Mouse (Mus musculus) heart, embryonic 14.5 days (tissue): ENCODE measurements around the gene Vmn1r59. TPM values are rescaled to one million over a fixed set of nuclear protein-coding genes. Genes with fewer than 3 reads are reported as not detected.
"Not testable (repeated sequence)": the region's sequence is repeated elsewhere in the genome, so short reads cannot be mapped to it uniquely, and the experiment has no call there.

ENCODE experiments used
- ATAC-seq: fragments of 200-750 bp; cut with Nextera tagmentation; 2 replicates; pipeline ENCODE4 v1.8.0; 2017; ENCODE audit warnings: low read depth, moderate TSS enrichment; ENCODE audit not compliant: insufficient number of reproducible peaks, insufficient read depth, low FRiP score
- H3K27ac ChIP-seq, 2 experiments: fragments of 200-500 bp in 1 of 2; fragments of 300-500 bp in 1 of 2; sonication (generic) in 1 of 2; replicated peaks in 1 of 2; 2 replicates each; pipeline ENCODE4 v1.5.1; 2012 to 2014; ENCODE audit warnings: low read depth in 2 of 2, low read length in 2 of 2, control low read depth in 1 of 2, mild to moderate bottlenecking in 1 of 2, mixed read lengths in 1 of 2; ENCODE audit not compliant: control insufficient read depth in 1 of 2, insufficient read depth in 1 of 2
- H3K27me3 ChIP-seq: fragments of 300-500 bp; sonication (generic); 2 replicates; pipeline ENCODE4 v1.6.1; 2014; ENCODE audit warnings: mild to moderate bottlenecking, low read length, control low read depth; ENCODE audit not compliant: control insufficient read depth, insufficient read depth
- H3K36me3 ChIP-seq: fragments of 300-500 bp; sonication (generic); 2 replicates; pipeline ENCODE4 v1.6.1; 2014; ENCODE audit warnings: mild to moderate bottlenecking, control low read depth, low read length, mixed read lengths; ENCODE audit not compliant: control insufficient read depth, insufficient read depth
- H3K4me1 ChIP-seq, 2 experiments: fragments of 200-500 bp in 1 of 2; fragments of 300-500 bp in 1 of 2; sonication (generic) in 1 of 2; 2 replicates each; pipeline ENCODE4 v1.6.1; 2012 to 2014; ENCODE audit warnings: low read length in 2 of 2, control low read depth in 1 of 2, mixed read lengths in 1 of 2; ENCODE audit not compliant: control insufficient read depth in 2 of 2, insufficient read depth in 2 of 2
- H3K4me2 ChIP-seq: fragments of 300-500 bp; sonication (generic); 2 replicates; pipeline ENCODE4 v1.6.1; 2014; ENCODE audit warnings: mild to moderate bottlenecking, low read length
- H3K4me3 ChIP-seq, 2 experiments: fragments of 200-500 bp in 1 of 2; fragments of 300-500 bp in 1 of 2; sonication (generic) in 1 of 2; 2 replicates each; pipeline ENCODE4 v1.5.1; 2012 to 2014; ENCODE audit warnings: low read length in 2 of 2, mild to moderate bottlenecking in 2 of 2, control low read depth in 1 of 2, low read depth in 1 of 2, moderate library complexity in 1 of 2; ENCODE audit not compliant: control insufficient read depth in 1 of 2, insufficient read depth in 1 of 2
- H3K9ac ChIP-seq: fragments of 300-500 bp; sonication (generic); 2 replicates; pipeline ENCODE4 v1.6.1; 2014; ENCODE audit warnings: mild to moderate bottlenecking, low read length
- H3K9me3 ChIP-seq: fragments of 300-500 bp; sonication (generic); 2 replicates; pipeline ENCODE4 v1.6.1; 2016; ENCODE audit warnings: low read length, control low read depth; ENCODE audit not compliant: control insufficient read depth
- WGBS: fragments of 180-500 bp; shearing (Covaris S2); extraction: QIAGEN DNeasy Blood & Tissue Kit; methylation state at CpG from one replicate; pipeline ENCODE4 v1.1.7; 2014; 5-methylcytosine and 5-hydroxymethylcytosine counted together
- polyA plus RNA-seq: library from polyadenylated mRNA; unstranded; fragments of >200 nt; fragmentation: Nextera tagmentation; extraction: Ambion mirVana; gene quantifications from 2 replicates; pipeline ENCODE4 v1.2.1, GENCODE M21; 2014

Vmn1r59 gene
- not detected in 2 replicates for polyA plus RNA-seq

- H3K4me1 ChIP-seq, result no peaks in the 10 kb centered on the region
- no peaks in the 10 kb centered on the region for H3K27me3 ChIP-seq
- no peaks in the 10 kb centered on the region for H3K36me3 ChIP-seq
- no peak within 1 kb of the TSS for H3K9ac ChIP-seq
- H3K4me2 ChIP-seq, result no peak within 1 kb of the TSS
- ATAC-seq, result no peak
- H3K27ac ChIP-seq, result no peak within 1 kb of the TSS
- H3K4me3 ChIP-seq, result no peak within 1 kb of the TSS
- peaks cover 20% of the 10 kb centered on the region for H3K9me3 ChIP-seq
Measured at GRCm38 (mm10) chr7:5456674-5457073, at the start of gene Vmn1r59. Vmn1r59 (minus strand) TSS chr7:5456774.

GRCm38 (mm10) chr7:5493856-5494255, 37.3 kb upstream of the Vmn1r59 start, which contains the start of gene Vmn2r28:
Vmn2r28 (minus strand) TSS chr7:5493956.
- not testable (repeated sequence) for ATAC-seq, H3K4me3 ChIP-seq, H3K27ac ChIP-seq, H3K9me3 ChIP-seq, H3K4me1 ChIP-seq, H3K27me3 ChIP-seq, H3K4me2 ChIP-seq, H3K36me3 ChIP-seq, H3K9ac ChIP-seq

GRCm38 (mm10) chr7:5454011-5454410, 2.6 kb downstream of the Vmn1r59 start:
- H3K9ac ChIP-seq, H3K4me2 ChIP-seq, H3K27me3 ChIP-seq, H3K36me3 ChIP-seq, H3K4me3 ChIP-seq, H3K27ac ChIP-seq, ATAC-seq, H3K4me1 ChIP-seq: not testable (repeated sequence)
- 65% methylated on average over 3 of the region's 3 CpGs for WGBS
- peaks cover 18% of the 10 kb centered on the region for H3K9me3 ChIP-seq

GRCm38 (mm10) chr7:5448627-5449026, 7.9 kb downstream of the Vmn1r59 start:
- Histone ChIP-seq H3K36me3 (no peaks in the 10 kb centered on the region), H3K9me3 (peaks cover 9% of the 10 kb centered on the region; the same call in 1 of the 2 replicates), H3K27ac (no peak overlapping the region), H3K4me1 (no peaks in the 10 kb centered on the region), H3K9ac (no peak overlapping the region), H3K4me3 (no peak overlapping the region), H3K27me3 (no peaks in the 10 kb centered on the region), H3K4me2 (no peak overlapping the region)
- ATAC-seq, result no peak

- H3K27ac ChIP-seq, H3K9me3 ChIP-seq, H3K36me3 ChIP-seq, H3K27me3 ChIP-seq, H3K4me2 ChIP-seq, H3K9ac ChIP-seq, ATAC-seq, H3K4me1 ChIP-seq, H3K4me3 ChIP-seq: not testable (repeated sequence)
Measured at GRCm38 (mm10) chr7:5413296-5413695, 43.3 kb downstream of the Vmn1r59 start, which contains the start of gene Vmn1r58. Vmn1r58 (minus strand) TSS chr7:5413396.

GRCm38 (mm10) chr7:5406201-5406600, 50.4 kb downstream of the Vmn1r59 start:
- no peak overlapping the region for H3K27ac ChIP-seq
- no peaks in the 10 kb centered on the region for H3K9me3 ChIP-seq
- no peaks in the 10 kb centered on the region for H3K27me3 ChIP-seq
- no peaks in the 10 kb centered on the region for H3K4me1 ChIP-seq
- H3K4me3 ChIP-seq, result no peak overlapping the region
- H3K9ac ChIP-seq, result no peak overlapping the region
- 28% methylated on average over 2 of the region's 2 CpGs for WGBS
- no peaks in the 10 kb centered on the region for H3K36me3 ChIP-seq
- no peak for ATAC-seq
- H3K4me2 ChIP-seq, result no peak overlapping the region

Other genes starting within 250 kb of the Vmn1r59 start
- gene Vmn1r57, start 238.3 kb downstream of the Vmn1r59 start, polyA plus RNA-seq, result not detected in 2 replicates
- not detected in 2 replicates for gene Gm5065, start 106.2 kb downstream of the Vmn1r59 start, polyA plus RNA-seq
- gene Nlrp2, start 105.7 kb downstream of the Vmn1r59 start, polyA plus RNA-seq, result not detected in 2 replicates
- not detected in 2 replicates for gene Vmn1r58, start 43.4 kb downstream of the Vmn1r59 start, polyA plus RNA-seq
- gene Vmn2r28, start 37.2 kb upstream of the Vmn1r59 start, polyA plus RNA-seq, result not detected in 2 replicates
- gene Vmn1r60, start 90.5 kb upstream of the Vmn1r59 start, polyA plus RNA-seq, result not detected in 2 replicates
- gene Vmn1r61, start 156.5 kb upstream of the Vmn1r59 start, polyA plus RNA-seq, result not detected in 2 replicates
- gene Vmn1r62, start 216.9 kb upstream of the Vmn1r59 start, polyA plus RNA-seq, result not detected in 2 replicates